Mouse (Mus musculus) liver, embryonic 14.5 days (tissue): Measurements from ENCODE around the gene Kifc3. TPM values are rescaled to one million over a fixed set of nuclear protein-coding genes. Genes with fewer than 3 reads are reported as not detected.

Experiments
- ATAC-seq: fragments of 200-750 bp; cut with Nextera tagmentation; 2 replicates; pipeline ENCODE4 v1.8.0; 2017; ENCODE audit warnings: moderate number of reproducible peaks, mild to moderate bottlenecking, moderate library complexity; ENCODE audit not compliant: insufficient read depth
- DNase-seq, 3 experiments: peaks; one replicate each; pipeline ENCODE4 v3.0.0-alpha.2; 2012 to 2013; ENCODE audit warnings: low read depth in 3 of 3, low spot score in 3 of 3
- H3K27ac ChIP-seq: fragments of 300-500 bp; sonication (generic); 2 replicates; pipeline ENCODE4 v1.5.1; 2014; ENCODE audit warnings: moderate library complexity, mild to moderate bottlenecking, control low read depth, inconsistent platforms
- H3K27me3 ChIP-seq: fragments of 300-500 bp; sonication (generic); 2 replicates; pipeline ENCODE4 v1.6.1; 2014; ENCODE audit warnings: mild to moderate bottlenecking, low read length, moderate library complexity; ENCODE audit not compliant: control insufficient read depth, insufficient read depth
- H3K36me3 ChIP-seq: fragments of 300-500 bp; sonication (generic); replicated peaks from 2 replicates; pipeline ENCODE4 v1.6.1; 2014; ENCODE audit warnings: low read depth; ENCODE audit not compliant: control insufficient read depth, insufficient read depth
- H3K4me1 ChIP-seq, 2 experiments: fragments of 200-500 bp in 1 of 2; fragments of 300-500 bp in 1 of 2; sonication (generic) in 1 of 2; replicated peaks; 2 replicates each; pipeline ENCODE4 v1.6.1; 2012 to 2014; ENCODE audit warnings: antibody characterized with exemption in 1 of 2, inconsistent platforms in 1 of 2, low read length in 1 of 2; ENCODE audit not compliant: control insufficient read depth in 2 of 2, insufficient read depth in 2 of 2
- H3K4me2 ChIP-seq: fragments of 300-500 bp; sonication (generic); 2 replicates; pipeline ENCODE4 v1.6.1; 2014; ENCODE audit warnings: low read depth, mild to moderate bottlenecking, control low read depth, moderate library complexity
- H3K4me3 ChIP-seq, 2 experiments: fragments of 200-500 bp in 1 of 2; fragments of 300-500 bp in 1 of 2; sonication (generic) in 1 of 2; 2 replicates each; pipeline ENCODE4 v1.5.1; 2012 to 2014; ENCODE audit warnings: low read depth in 2 of 2, low read length in 2 of 2, mild to moderate bottlenecking in 2 of 2, control low read depth in 1 of 2, inconsistent platforms in 1 of 2, moderate library complexity in 1 of 2; ENCODE audit not compliant: insufficient read depth in 1 of 2
- H3K9ac ChIP-seq: fragments of 300-500 bp; sonication (generic); replicated peaks from 2 replicates; pipeline ENCODE4 v1.6.1; 2014; ENCODE audit warnings: mild to moderate bottlenecking, control low read depth, moderate library complexity
- H3K9me3 ChIP-seq: fragments of 300-500 bp; sonication (generic); 2 replicates; pipeline ENCODE4 v1.6.1; 2016; ENCODE audit warnings: low read length, mixed read lengths; ENCODE audit not compliant: control insufficient read depth
- CTCF ChIP-seq: IDR thresholded peaks from 2 replicates; pipeline ENCODE4 v1.5.1; 2016; ENCODE audit warnings: antibody characterized with exemption, low read depth, control low read depth
- EP300 ChIP-seq: IDR thresholded peaks from 2 replicates; pipeline ENCODE4 v1.6.1; 2016; ENCODE audit warnings: antibody characterized with exemption, low read depth
- WGBS: fragments of 180-500 bp; shearing (Covaris S2); extraction: QIAGEN DNeasy Blood & Tissue Kit; methylation state at CpG from one replicate; pipeline ENCODE4 v1.1.7; 2014; ENCODE audit not compliant: insufficient replicate concordance; 5-methylcytosine and 5-hydroxymethylcytosine counted together
- polyA plus RNA-seq, 2 experiments: library from polyadenylated mRNA; depleted of rRNA in 1 of 2; stranded (reverse) in 1 of 2; unstranded in 1 of 2; fragments of >200 nt; fragmentation: Nextera tagmentation in 1 of 2; extraction: Ambion mirVana in 1 of 2; gene quantifications; 2 replicates each; pipeline versions ENCODE4 v1.2.1 to v1.2.3; 2012 to 2014

Gene Kifc3
- polyA plus RNA-seq, 2 experiments = 2.5 to 4.0 TPM

DNA sequence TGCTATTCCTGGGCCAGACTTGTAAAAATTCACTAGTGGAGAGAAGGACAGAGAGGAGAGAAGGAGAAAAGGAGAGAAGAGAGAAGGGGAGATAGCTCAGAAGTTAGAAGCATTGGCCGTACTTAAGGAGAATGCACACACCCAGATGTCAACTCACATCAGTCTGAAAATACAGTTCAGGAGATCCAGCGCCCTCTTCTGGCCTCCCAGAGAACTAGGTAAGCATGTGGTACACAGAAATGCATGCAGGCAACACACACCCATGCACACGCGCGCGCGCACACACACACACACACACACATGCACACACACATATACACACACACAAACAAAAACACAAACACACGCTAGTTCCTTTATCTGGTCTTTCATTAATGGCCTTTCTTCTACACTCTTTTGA, 17.0 kb upstream of the Kifc3 start:
- Histone ChIP-seq H3K27ac (no peak overlapping the region), H3K4me1 (no peaks in the 10 kb centered on the region), H3K27me3 (no peaks in the 10 kb centered on the region), H3K4me2 (no peak overlapping the region), H3K4me3 (no peak overlapping the region), H3K9ac (no peak overlapping the region), H3K36me3 (no peaks in the 10 kb centered on the region), H3K9me3 (no peaks in the 10 kb centered on the region)
- ATAC-seq (no peak), DNase-seq (no peak)
- TF ChIP-seq CTCF (peak; percentile 51), EP300 (no peak)
- WGBS = 78% methylated on average over 8 of the region's 8 CpGs

DNA sequence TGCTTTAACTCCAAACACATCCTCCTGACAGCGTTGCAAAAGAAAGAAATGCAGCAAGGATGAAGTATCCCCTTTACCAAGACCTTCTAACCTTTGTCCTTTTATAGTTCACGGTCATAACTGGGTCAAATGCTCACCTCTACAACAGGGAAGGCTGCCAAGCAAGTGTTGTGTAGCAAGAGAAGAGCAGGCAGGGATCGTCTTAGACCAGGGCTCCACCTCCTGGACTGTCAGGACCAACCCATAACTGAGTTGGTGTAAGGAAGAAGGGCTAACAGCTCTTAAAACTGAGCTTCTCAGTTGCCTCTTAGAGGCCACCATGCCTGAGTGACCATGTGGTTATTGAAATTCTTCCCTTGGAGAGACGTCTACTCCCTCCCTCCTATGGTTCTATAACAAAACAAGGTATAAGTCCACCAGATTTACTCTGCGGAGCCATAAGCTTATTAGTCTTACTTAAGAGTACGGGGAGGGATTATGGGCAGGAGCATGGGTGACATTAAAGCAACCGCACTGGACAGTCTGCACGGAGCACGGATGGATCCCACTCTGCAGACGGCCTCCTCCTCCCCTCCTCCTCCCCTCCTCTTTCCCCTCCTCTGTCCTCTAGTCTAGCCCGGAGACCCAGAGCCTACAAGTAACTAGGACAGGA, 13.2 kb upstream of the Kifc3 start:
- Histone ChIP-seq H3K36me3 (no peaks in the 10 kb centered on the region), H3K27me3 (no peaks in the 10 kb centered on the region), H3K4me2 (no peak overlapping the region), H3K4me3 (no peak overlapping the region), H3K9ac (no peak overlapping the region), H3K9me3 (no peaks in the 10 kb centered on the region), H3K4me1 (no peaks in the 10 kb centered on the region), H3K27ac (no peak overlapping the region)
- TF ChIP-seq CTCF = no peak
- no peak for TF ChIP-seq EP300
- ATAC-seq (no peak), DNase-seq (no peak)
- WGBS = 58% methylated on average over 11 of the region's 11 CpGs

GRCm38 (mm10) chr8:95209924-95210323, 7.3 kb upstream of the Kifc3 start:
- H3K27me3 ChIP-seq = no peaks in the 10 kb centered on the region
- H3K36me3 ChIP-seq = no peaks in the 10 kb centered on the region
- WGBS = 44% methylated on average over 11 of the region's 11 CpGs
- TF ChIP-seq CTCF (no peak), EP300 (no peak)
- no peak for DNase-seq
- no peak overlapping the region for H3K27ac ChIP-seq
- no peak overlapping the region for H3K4me3 ChIP-seq
- H3K4me1 ChIP-seq = no peaks in the 10 kb centered on the region
- no peaks in the 10 kb centered on the region for H3K9me3 ChIP-seq
- ATAC-seq = no peak
- no peak overlapping the region for H3K4me2 ChIP-seq
- no peak overlapping the region for H3K9ac ChIP-seq

GRCm38 (mm10) chr8:95205946-95206345, 3.3 kb upstream of the Kifc3 start:
- H3K9ac ChIP-seq = no peak overlapping the region
- WGBS = 41% methylated on average over 8 of the region's 8 CpGs
- no peaks in the 10 kb centered on the region for H3K4me1 ChIP-seq
- no peak for DNase-seq
- no peak overlapping the region for H3K4me3 ChIP-seq
- no peaks in the 10 kb centered on the region for H3K9me3 ChIP-seq
- H3K36me3 ChIP-seq = no peaks in the 10 kb centered on the region
- no peaks in the 10 kb centered on the region for H3K27me3 ChIP-seq
- H3K4me2 ChIP-seq = no peak overlapping the region
- TF ChIP-seq EP300 (no peak), CTCF (no peak)
- no peak overlapping the region for H3K27ac ChIP-seq
- no peak for ATAC-seq

DNA sequence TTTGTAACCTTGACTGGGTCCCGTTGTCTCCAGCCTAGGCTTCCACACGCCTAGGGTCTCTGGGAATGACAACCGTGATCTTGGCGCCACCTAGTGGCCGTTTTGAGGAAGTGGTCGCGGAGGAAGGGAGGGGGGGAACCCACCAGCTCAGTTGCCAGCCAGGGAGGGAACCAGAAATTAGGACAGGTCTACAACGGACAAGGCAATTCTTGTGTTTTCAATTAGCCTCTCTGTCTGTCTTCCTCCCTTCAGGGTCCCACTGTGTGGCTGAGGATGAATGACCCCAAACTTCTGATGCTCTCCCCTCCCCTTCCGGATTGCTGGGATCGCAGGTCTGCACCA, 1.4 kb upstream of the Kifc3 start:
- ATAC-seq (no peak), DNase-seq (peak; percentile 16 to 20 (median 18))
- Histone ChIP-seq H3K27ac (no peak overlapping the region), H3K4me3 (no peak overlapping the region), H3K4me1 (no peaks in the 10 kb centered on the region), H3K9me3 (no peaks in the 10 kb centered on the region), H3K27me3 (no peaks in the 10 kb centered on the region), H3K36me3 (no peaks in the 10 kb centered on the region), H3K4me2 (no peak overlapping the region), H3K9ac (no peak overlapping the region)
- TF ChIP-seq CTCF (peak; percentile 95), EP300 (no peak)
- 19% methylated on average over 10 of the region's 10 CpGs for WGBS
